Mouse (Mus musculus): ENCODE results near the gene Rnf38. TPM values are rescaled to one million over a fixed set of nuclear protein-coding genes. Genes with fewer than 3 reads are reported as not detected.

The Rnf38 gene
- total RNA-seq, 2 experiments from 2014 or later, result 64.6 to 66.4 TPM

Small RNA genes lying within 50 kb of the gene (microRNA-seq; reads per million reads assigned to microRNA genes)
- gene Mir5106, result 0 reads per million in 2 experiments

Other genes starting within 250 kb of the Rnf38 start
- gene Clta, start 229.3 kb downstream of the Rnf38 start, total RNA-seq (2021), result 100 to 1,000 TPM; 325 to 347 TPM
- gene Gne, start 149.6 kb downstream of the Rnf38 start, total RNA-seq (2021), result 10 to 100 TPM; 42.9 to 43.5 TPM
- gene Melk, start 67.1 kb upstream of the Rnf38 start, total RNA-seq (2021), result 1 to 10 TPM; 1.8 to 1.9 TPM